Mouse (Mus musculus) forebrain, postnatal 0 days (tissue): ENCODE measurements at regions not wholly inside any gene's neighbourhood (a gene's known extent, or its start where the extent isn't known, plus 50 kb on each side); places are given as distances from the start of the nearest gene placed in this dataset.

ENCODE experiments used
- ATAC-seq: fragments of 200-750 bp; cut with Nextera tagmentation; 2 replicates; pipeline ENCODE4 v1.8.0; 2017; ENCODE audit warnings: mild to moderate bottlenecking, moderate library complexity
- DNase-seq: peaks from one replicate; pipeline ENCODE4 v3.0.0-alpha.2; 2015
- H3K27ac ChIP-seq: fragments of 300-500 bp; sonication (generic); 2 replicates; pipeline ENCODE4 v1.5.1; 2014; ENCODE audit warnings: low read depth, mild to moderate bottlenecking, antibody characterized with exemption, low read length, moderate library complexity, mixed read lengths
- H3K27me3 ChIP-seq: fragments of 300-500 bp; sonication (generic); 2 replicates; pipeline ENCODE4 v1.6.1; 2014; ENCODE audit warnings: mild to moderate bottlenecking, low read length, mixed read lengths; ENCODE audit not compliant: insufficient read depth
- H3K36me3 ChIP-seq: fragments of 300-500 bp; sonication (generic); 2 replicates; pipeline ENCODE4 v1.6.1; 2014; ENCODE audit warnings: mild to moderate bottlenecking, moderate library complexity; ENCODE audit not compliant: insufficient read depth
- H3K4me1 ChIP-seq: fragments of 300-500 bp; sonication (generic); 2 replicates; pipeline ENCODE4 v1.6.1; 2014; ENCODE audit warnings: antibody characterized with exemption; ENCODE audit not compliant: insufficient read depth
- H3K4me2 ChIP-seq: fragments of 300-500 bp; sonication (generic); 2 replicates; pipeline ENCODE4 v1.6.1; 2014; ENCODE audit warnings: low read depth, mild to moderate bottlenecking, moderate library complexity
- H3K4me3 ChIP-seq: fragments of 300-500 bp; sonication (generic); 2 replicates; pipeline ENCODE4 v1.5.1; 2014; ENCODE audit warnings: low read depth, low read length, mixed read lengths
- H3K9ac ChIP-seq: fragments of 300-500 bp; sonication (generic); 2 replicates; pipeline ENCODE4 v1.6.1; 2014; ENCODE audit warnings: mild to moderate bottlenecking
- H3K9me3 ChIP-seq: fragments of 300-500 bp; sonication (generic); 2 replicates; pipeline ENCODE4 v1.6.1; 2016; ENCODE audit warnings: low read length
- CTCF ChIP-seq: sonication (generic); IDR thresholded peaks from 2 replicates; pipeline ENCODE4 v1.5.1; 2016; ENCODE audit warnings: antibody characterized with exemption, control low read depth, low read depth
- WGBS: fragments of 180-500 bp; shearing (Covaris S2); extraction: QIAGEN DNeasy Blood & Tissue Kit; methylation state at CpG from one replicate; pipeline ENCODE4 v1.1.7; 2014; 5-methylcytosine and 5-hydroxymethylcytosine counted together

DNA sequence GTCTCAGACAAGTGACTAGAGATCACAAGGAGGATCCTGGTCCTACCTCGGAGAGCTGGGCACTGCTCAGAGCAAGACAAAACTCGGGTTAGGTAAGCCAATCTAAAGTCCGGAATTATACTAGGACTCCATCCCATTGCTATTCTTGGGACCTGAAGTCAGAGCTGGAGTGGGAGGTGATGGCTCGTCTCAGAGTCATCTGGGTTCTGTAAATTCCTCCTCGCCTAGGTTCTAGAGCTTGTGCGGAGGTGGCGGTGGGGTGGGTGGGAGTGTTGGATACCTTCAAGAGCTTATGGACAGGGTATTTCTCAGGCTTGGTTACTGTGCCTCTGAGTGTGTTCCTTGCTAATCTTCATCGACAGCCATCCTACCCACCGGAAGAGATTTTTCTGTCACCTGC is 78.6 kb upstream of the Nap1l1 start:
- Histone ChIP-seq H3K4me2 (no peak overlapping the region), H3K9ac (no peak overlapping the region), H3K4me1 (no peaks in the 10 kb centered on the region), H3K4me3 (no peak overlapping the region), H3K36me3 (no peaks in the 10 kb centered on the region), H3K9me3 (no peaks in the 10 kb centered on the region), H3K27ac (no peak overlapping the region), H3K27me3 (no peaks in the 10 kb centered on the region)
- no peak for DNase-seq
- TF ChIP-seq CTCF, result no peak
- 98% methylated on average over 9 of the region's 9 CpGs for WGBS
- no peak for ATAC-seq

DNA sequence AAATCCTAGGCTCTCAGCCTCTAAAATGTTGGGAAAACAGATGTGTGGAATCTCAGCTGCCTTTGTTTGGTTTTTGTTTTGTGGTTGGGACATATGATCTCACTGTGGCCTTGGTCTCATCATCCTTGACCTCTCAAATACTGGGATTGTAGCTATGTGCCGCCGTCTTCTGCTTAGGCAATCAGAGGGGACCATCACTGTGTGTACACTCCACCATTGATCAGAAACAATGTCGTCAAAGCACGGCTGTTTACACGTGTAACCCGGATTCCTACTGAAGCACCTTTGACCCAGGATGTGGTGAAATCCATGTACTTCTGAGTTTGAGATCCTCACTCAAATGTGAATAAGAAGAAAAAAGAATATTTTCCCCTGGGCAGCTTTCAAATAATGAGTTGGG is 68.0 kb upstream of the Nap1l1 start:
- H3K4me2 ChIP-seq, result no peak overlapping the region
- no peak overlapping the region for H3K4me3 ChIP-seq
- H3K4me1 ChIP-seq, result no peaks in the 10 kb centered on the region
- no peaks in the 10 kb centered on the region for H3K27me3 ChIP-seq
- no peak overlapping the region for H3K9ac ChIP-seq
- no peak for TF ChIP-seq CTCF
- ATAC-seq (no peak), DNase-seq (no peak)
- no peaks in the 10 kb centered on the region for H3K36me3 ChIP-seq
- WGBS, result 94% methylated on average over 6 of the region's 6 CpGs
- H3K27ac ChIP-seq, result no peak overlapping the region
- no peaks in the 10 kb centered on the region for H3K9me3 ChIP-seq

DNA sequence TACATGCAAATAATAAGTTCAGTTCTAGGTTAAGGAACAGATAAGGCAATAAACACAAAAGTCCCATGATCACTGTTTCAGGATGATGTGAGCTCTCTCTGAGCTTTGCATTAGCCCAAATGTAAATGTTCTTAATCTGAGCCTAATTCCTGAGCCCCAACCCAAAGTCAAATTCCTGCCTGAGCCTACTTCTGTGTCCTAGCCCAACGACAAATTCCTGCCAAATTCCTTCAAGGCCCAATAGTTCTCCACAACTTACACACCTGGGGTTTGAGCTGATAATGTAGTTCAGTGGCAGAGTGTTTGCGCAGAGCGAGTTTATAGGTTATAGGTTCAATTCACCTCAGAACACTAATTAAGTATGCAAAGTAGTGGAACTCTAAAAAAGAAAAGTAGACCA is 64.1 kb upstream of the Nap1l1 start:
- Histone ChIP-seq H3K9ac (no peak overlapping the region), H3K27ac (no peak overlapping the region), H3K4me3 (no peak overlapping the region), H3K36me3 (no peaks in the 10 kb centered on the region), H3K9me3 (no peaks in the 10 kb centered on the region), H3K4me2 (no peak overlapping the region), H3K4me1 (no peaks in the 10 kb centered on the region), H3K27me3 (no peaks in the 10 kb centered on the region)
- TF ChIP-seq CTCF, result no peak
- no peak for DNase-seq
- WGBS, result 87% methylated on average over 3 of the region's 3 CpGs
- no peak for ATAC-seq

DNA sequence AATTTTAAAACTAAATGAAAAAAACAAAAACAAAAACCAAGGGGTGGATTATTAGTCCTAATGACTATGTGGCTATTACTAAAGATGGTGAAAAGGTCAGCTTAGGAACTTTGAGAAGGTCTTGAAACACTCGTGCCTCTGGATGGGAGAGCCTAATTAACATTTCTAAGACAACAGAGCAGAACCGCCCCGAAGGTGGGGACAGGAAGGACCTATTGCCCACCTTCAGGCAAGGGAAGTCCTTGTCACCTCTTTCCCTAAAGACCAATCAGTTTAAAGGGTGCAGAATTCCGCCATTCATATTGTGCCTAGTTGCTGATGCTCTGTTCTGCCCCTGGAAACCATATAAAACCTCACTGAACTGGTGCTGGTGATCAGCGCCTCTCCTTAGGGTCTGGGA is 63.5 kb upstream of the Nap1l1 start:
- Histone ChIP-seq H3K9ac (no peak overlapping the region), H3K4me2 (no peak overlapping the region), H3K27me3 (no peaks in the 10 kb centered on the region), H3K36me3 (no peaks in the 10 kb centered on the region), H3K4me3 (no peak overlapping the region), H3K9me3 (no peaks in the 10 kb centered on the region), H3K27ac (no peak overlapping the region), H3K4me1 (no peaks in the 10 kb centered on the region)
- DNase-seq (no peak), ATAC-seq (no peak)
- WGBS, result 71% methylated on average over 5 of the region's 5 CpGs
- TF ChIP-seq CTCF, result no peak

DNA sequence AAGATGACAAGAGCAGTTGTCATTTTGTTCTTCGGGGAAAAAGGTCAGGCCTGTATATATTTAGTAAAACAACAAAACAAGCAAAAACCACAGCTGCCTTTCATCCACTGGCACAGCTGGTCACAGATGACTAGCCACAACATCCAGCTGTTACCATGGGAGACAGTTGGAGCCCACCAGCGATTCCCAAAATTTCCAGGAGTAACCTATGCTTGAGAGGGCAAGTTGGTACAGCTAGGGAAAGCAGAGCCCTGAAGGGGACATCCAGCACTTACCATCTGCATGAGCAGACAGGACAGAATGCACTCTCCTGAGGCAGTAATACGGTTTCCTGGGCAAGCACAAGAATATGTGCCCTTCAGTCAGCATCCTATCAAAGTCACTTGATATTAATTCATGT is 62.9 kb upstream of the Nap1l1 start:
- Histone ChIP-seq H3K27me3 (no peaks in the 10 kb centered on the region), H3K9ac (no peak overlapping the region), H3K4me3 (no peak overlapping the region), H3K4me1 (no peaks in the 10 kb centered on the region), H3K9me3 (no peaks in the 10 kb centered on the region), H3K36me3 (no peaks in the 10 kb centered on the region), H3K27ac (no peak overlapping the region), H3K4me2 (no peak overlapping the region)
- no peak for TF ChIP-seq CTCF
- no peak for DNase-seq
- no peak for ATAC-seq
- WGBS, result 82% methylated on average over 3 of the region's 3 CpGs

DNA sequence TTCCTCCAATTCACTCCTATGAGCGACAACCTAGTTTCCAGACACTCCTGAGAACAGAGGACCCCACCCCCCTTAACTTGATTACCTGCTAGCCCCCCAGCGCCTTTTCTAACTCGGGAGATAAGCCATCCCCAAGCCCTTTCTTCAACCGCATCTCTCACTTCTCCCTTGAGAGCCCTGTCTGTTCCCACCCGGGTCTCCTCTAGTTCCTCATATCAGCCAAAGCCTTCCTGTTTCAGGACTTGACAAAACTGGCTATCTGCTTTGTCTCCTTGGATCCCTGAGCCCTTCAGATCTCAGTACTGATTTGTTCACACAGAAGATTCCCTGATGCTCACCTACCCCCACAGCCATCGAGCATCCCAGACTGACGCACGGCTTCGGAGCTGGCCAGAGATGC is 61.5 kb upstream of the Nap1l1 start:
- Histone ChIP-seq H3K4me1 (no peaks in the 10 kb centered on the region), H3K4me2 (no peak overlapping the region), H3K27me3 (no peaks in the 10 kb centered on the region), H3K27ac (no peak overlapping the region), H3K36me3 (no peaks in the 10 kb centered on the region), H3K4me3 (no peak overlapping the region), H3K9me3 (no peaks in the 10 kb centered on the region), H3K9ac (no peak overlapping the region)
- DNase-seq, result no peak
- ATAC-seq, result no peak
- no peak for TF ChIP-seq CTCF
- WGBS, result 94% methylated on average over 9 of the region's 9 CpGs

DNA sequence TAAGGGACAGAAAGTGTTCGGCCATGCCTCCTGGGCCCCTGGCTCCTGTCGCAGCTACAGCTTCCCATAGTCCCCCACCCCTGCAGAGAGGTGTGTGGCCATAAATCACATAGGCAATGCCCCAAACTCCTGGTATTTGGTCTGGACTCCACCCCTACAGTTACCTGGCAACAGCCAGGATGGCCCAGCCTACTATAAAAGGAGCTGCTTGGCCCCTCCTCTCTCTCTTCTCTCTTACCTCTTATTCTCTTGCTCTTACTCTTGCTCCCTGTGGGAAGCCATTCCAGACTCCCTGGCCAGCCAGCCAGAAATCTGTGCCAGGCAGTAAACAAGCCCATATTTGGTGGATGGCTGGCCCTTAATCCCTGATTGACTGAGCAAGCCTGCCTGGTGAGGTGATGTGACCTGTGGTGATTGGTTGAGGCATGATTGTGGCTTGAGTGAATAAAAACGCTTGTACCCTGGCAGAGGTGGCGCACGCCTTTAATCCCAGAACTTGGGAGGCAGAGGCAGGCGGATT is 56.4 kb upstream of the Nap1l1 start:
- WGBS, result 82% methylated on average over 6 of the region's 6 CpGs
- H3K9ac ChIP-seq, result no peak overlapping the region
- H3K9me3 ChIP-seq, result no peaks in the 10 kb centered on the region
- H3K27ac ChIP-seq, result no peak overlapping the region
- ATAC-seq, result no peak
- H3K4me2 ChIP-seq, result no peak overlapping the region
- H3K4me1 ChIP-seq, result peaks cover 11% of the 10 kb centered on the region
- no peaks in the 10 kb centered on the region for H3K27me3 ChIP-seq
- no peak for TF ChIP-seq CTCF
- no peak for DNase-seq
- no peaks in the 10 kb centered on the region for H3K36me3 ChIP-seq
- no peak overlapping the region for H3K4me3 ChIP-seq
